Mouse (Mus musculus) naive thymus-derived CD4-positive, alpha-beta T cell, adult 2 months (primary cell): ENCODE measurements around the gene Hoxd10.

ENCODE experiments used
- DNase-seq: peaks from one replicate; pipeline ENCODE4 v3.0.0-alpha.2; 2011; ENCODE audit warnings: low read depth

Hoxd10 gene

DNA sequence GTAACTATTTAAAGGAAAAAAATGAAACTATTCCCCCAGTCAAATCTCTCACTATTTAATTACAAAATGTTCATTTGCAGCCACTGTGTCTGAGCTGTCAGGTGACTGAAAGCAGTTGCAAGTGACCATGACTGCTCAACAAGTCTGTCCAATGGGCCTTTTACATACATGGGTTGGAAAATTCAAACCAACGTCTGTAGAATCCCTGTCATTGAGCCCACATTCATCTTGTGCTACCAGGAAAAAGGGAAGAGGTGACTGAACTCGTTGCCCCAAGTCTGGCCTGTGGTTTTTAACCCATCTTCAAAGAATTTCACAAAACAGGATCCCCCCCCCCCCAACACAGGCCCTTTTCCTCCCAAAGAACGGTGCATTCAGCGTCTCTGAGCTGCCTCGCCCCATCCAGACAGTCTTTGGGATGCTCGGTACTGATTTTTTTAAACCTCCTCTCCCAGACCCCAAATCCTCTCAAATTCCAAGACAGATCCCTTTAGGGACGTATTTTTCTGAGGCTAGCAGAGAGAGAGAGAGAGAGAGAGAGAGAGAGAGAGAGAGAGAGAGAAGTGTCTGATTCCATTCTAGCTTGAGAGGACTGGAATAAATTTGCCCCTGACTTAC is 4.2 kb downstream of the Hoxd10 start:
- DNase-seq: no peak

DNA sequence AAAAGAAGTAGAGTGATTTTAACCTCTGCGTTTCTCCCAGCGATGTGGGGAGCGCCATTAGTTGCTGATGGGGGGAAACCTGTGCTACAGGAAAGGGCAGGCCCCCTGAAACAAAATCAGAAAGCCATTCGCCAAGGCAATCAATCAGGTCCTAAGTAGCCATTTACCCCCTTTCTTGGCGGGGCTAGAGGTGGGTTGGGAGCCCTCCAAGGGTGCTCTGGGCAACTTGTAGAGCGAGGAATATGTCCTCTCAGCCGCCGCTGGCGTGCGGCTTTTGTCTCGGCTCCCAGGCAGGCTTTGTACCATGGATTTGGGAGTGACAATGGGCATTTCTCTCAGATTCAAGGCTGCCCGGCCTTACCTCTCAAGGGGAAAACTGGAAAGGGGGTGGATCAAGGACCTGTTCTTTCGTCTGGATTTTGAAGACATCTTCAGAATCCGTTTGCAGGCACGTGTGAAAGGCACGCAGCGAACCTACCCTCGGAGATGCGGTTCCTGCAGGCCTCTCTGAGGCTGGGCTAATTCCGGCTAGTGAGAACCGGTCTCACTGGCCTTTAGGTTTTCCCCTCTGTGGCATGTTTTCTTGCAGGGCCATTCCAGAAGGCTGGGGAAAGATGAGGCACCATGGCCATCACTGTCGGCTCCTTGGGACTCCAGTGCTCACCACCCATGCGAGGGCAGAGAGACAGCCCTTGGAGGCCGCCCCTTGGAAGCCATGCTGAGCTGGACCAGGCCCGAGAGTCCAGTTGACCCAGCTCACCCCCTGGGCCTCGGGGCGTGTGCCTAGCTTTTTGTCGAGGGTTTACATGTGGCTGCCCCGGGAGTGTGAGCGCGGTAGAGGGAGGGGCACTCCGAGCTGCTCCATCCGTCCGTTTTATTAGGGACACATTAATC is 5.0 kb downstream of the Hoxd10 start:
- no peak for DNase-seq

DNA sequence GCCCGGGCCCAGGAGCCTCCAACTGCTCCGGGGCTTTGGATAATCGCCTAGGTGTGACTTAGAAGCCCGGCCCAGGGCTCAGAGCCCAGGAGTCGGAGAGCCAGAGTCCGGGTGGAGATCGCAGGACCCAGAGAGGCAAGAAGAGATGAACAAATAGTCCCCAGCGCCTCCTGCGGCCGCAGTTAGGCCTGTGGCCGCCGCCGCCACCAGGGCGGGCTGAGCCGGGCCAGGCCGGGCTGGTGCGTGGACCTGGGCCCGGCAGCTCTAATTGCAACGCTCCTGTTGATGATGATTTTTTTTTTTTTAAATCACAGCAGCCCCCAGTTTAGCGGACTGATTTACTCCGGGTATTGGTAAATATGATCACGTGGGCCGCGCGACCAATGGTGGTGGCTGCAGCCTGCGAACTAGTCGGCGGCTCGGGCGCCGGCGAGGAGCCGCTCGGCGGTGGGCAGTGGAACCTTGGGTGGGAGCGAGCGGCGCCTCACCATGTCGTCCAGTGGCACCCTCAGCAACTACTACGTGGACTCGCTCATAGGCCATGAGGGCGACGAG is 5.9 kb downstream of the Hoxd10 start, which contains the start of gene Hoxd9:
TSS of gene Hoxd9 (plus strand) at position 161 of the 555 bp plus-strand sequence.
- peak; percentile 34 for DNase-seq

DNA sequence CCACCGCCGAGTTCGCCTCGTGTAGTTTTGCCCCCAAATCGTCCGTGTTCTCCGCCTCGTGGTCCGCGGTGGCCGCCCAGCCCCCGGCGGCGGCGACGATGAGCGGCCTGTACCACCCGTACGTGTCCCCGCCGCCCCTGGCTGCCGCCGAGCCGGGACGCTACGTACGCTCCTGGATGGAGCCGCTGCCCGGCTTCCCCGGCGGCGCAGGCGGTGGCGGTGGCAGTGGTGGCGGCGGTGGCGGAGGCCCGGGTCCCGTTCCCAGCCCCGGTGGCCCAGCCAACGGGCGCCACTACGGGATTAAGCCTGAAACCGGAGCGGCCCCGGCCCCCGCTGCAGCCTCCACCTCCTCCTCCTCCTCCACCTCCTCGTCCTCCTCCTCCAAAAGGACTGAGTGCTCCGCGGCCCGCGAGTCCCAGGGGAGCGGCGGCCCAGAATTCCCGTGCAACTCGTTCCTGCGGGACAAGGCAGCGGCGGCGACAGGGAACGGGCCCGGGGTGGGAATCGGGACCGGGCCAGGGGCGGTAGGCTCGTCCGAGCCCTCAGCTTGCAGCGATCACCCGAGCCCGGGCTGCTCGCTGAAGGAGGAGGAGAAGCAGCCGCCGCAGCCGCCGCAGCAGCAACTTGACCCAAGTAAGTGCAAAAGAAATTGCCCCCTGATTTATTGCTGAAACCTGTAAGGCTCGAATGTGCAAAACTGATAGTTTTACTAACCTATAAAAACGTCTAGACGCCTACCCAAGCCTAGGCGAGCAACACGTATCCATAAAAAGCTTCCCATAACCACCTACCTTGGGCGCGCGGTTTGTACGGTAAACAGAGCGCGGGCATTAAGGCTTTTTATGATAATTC is 6.7 kb downstream of the Hoxd10 start:
- DNase-seq: no peak

DNA sequence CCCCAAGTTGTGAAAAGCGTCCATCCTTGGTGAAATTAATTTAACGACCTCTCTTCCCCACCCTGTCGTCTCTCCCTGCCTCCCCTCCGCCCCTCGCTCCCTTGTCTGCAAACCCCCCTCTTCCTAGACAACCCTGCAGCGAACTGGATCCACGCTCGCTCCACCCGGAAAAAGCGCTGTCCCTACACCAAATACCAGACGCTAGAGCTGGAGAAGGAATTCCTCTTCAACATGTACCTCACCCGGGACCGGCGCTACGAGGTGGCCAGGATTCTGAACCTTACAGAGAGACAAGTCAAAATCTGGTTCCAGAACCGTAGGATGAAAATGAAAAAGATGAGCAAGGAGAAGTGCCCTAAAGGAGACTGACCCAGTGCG is 7.3 kb downstream of the Hoxd10 start:
- no peak for DNase-seq

DNA sequence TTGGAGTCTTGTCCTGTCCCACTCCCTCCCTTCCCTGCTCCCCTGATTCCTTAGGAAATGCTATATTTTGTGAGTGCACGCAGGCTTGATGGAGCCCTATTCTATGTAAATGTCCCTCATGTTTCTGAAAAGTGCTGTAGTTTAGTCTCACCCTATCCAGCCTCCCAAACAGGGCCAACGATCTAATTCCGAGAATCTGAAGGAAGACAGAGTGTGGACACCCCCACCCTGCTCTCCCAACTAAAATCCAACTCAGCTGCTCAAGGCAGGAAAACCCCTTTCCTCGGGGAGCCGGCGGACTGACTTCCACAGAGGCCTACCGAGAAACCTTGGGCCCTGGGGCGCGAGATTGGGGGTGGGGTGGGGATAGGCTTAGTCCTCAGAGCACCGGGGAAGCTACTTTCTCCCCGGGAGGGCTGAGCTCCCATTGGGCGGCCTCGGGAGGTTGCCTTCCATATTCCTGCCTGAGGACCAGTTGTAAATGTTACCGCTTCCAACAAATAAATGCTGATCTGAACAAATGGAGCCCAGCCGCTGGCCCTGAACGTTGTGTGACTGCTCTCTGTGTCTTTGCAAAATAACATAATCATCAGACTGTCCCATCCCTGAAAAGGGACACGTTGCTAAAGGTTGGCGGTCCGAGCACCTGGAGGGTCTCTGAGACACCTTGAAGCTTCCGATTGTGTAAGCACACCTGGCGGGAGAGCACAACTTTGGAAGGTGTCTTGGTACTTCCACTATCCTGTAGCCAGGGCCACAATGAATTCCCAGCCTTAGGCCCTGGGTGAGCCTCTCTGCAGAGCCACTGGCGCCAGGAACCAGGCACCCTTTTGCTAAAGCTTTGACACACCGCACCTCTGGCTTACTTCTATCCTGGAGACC is 8.2 kb downstream of the Hoxd10 start:
- no peak for DNase-seq

DNA sequence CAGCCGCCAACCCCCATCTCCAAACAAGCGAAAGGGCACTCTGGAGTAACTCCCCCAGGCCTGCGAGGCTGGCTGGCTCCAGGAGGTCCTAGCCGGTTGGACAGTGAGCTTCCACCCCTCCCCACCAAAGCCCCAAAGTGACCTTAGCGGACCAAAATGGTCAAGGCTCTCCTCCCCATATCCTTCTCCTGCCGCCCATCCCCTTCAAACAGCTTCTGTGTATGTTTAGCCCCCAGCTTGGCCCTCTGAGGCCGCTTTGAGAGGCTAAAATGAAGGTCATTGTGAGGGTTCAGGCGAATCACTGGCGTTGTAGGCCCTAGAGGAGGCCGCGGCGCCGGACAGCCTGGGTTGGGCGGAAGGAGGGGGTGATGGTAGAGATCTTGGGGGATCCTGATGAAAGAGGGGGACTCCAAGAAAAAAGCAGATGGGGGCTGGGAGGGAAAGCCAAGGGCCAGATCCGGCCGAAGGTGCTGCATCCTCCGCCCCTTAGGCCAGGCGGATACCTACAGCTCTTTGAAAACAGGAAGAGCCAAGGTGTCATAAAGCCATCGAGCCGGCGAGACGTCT is 8.9 kb downstream of the Hoxd10 start:
- DNase-seq: no peak

DNA sequence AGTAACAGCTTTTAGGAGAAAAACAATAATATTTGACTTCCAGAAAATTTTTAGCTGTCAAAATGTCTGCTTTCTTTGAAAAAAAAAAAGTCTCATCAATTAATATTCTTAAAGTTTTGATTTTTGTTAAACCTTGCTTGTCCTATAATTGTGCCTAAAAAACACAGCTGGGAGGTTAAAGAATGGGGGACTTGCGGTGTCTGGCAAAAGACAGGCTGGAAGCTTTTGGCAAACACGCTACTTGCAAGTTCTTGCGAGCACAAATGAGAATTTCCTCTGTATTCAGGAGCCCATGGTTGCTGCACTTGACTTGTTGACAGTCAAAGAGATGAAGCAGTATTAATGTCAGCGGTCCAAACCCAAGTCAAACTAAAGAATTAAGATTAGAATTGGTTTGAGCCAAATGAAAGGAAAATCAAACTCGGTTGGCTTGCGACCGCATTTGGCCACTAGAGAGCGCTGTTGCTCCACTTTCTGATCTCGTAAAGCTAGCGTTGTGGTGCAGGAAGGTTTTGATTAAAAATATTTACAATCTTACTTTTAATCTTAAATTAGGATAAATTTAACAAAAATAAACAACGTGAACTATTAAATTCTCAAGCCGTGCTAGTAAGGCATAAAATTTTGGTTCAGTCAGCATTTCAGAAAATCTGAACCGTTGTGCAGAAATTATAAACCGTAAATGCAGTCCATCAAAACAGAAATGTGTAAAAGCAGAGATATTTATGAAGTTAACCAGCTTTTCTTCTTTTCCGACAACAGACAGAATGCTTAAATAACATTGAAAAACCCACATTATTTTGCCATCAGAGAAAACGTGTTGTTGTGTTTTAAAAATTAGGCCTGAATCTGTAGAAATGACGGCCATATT is 10.5 kb downstream of the Hoxd10 start:
- peak; percentile 83 for DNase-seq

DNA sequence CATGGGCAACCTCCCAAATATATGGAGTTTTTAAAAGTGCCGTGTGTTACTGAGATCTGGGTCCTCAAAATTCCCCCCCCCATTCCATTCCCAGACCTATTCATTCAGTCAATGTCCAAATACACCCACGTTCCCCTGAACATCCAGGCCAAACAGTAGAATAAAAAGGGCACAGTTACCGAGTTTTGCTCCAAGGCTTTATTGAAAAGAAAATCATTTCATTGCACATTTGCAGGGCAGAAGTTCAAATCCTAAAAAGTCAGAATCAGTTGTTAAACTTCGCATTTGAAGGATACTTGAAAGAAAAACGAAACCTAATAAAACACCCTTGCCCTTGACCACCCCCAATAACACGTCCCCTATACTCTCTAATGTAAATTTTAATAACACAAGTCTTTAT is 11.1 kb downstream of the Hoxd10 start:
- DNase-seq: no peak

DNA sequence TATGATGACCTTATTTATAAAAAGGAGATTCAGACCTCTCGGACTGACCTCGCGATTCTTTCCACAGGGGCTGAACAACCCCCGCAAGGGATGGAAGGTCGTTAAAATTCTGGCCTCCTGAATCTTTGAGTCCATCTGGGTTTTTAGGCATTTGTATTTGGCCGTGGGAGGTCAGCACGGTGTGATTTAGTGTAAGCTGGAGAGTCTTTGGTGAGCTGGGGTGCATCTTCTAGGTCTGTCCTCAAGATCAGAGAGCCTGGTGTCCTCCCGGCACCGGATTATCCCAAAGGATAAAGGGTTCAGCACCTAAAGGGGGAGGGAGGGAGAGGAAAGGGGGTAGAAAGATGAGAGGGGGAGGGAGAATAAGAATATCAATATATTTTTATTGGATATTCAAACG is 11.6 kb downstream of the Hoxd10 start:
- DNase-seq: no peak

DNA sequence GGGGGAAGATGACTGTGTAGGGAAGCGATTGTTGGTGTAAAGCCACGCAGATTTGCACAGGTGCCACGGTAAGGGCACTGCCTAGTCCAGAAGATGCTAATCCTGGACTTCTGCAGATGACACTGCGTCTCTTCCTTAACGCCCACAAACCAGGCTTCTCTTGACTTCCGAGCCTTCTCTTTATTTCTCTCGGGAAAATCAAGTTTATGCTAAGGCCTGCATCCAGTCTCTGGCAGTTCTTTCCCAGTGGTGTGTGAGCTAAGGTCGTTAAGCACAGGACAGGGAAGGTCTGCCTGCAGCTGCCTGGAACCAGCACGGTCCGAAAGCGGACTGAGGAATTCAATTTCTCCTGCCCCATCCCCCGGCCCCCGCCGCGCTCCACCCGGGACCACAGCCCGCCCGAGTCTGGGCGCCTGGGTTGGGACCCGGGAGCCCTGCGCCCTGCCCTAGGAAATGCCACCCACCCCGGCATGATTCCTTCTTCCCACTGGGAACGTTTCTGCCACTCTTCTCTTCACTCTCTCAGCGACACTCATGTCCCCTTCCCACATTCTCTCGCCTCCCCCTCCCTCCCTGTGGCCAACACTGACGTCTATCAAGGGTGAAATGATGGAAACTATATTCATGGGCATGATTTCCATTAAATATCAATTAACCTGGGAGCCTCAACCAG is 12.1 kb downstream of the Hoxd10 start:
- no peak for DNase-seq

DNA sequence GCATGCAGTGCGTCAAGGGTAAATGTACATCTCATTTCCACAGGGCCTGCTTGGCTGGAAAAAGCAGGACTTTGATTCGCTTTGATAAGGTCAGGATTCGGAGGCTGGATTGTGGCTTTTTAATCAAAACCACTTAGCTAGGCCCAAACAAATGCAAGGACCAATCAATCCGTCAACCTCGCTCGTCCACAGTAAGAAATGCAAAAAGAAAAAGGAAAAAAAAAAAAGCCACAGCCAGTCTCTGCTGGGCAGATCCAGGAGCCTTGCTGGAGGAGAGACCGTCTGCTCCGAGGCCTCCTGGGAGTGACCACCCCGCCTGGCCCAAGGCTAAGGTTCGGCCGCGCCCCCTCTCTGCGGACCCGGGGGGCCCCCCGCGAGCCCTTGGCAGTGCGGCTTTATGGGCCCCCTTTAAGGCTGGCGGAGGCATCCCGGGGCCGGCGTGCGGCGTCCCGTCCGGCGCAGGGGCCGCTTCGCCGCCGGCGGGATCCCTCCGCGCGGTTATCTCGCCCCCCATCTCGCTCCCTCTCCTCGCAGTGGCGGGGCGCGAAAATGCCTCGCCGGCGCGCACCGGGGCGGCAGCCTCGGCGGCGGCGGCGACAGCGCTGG is 12.8 kb downstream of the Hoxd10 start, which contains the start of gene Hoxd8:
TSS of gene Hoxd8 (plus strand) at position 223 of the 606 bp plus-strand sequence.
- DNase-seq: no peak

DNA sequence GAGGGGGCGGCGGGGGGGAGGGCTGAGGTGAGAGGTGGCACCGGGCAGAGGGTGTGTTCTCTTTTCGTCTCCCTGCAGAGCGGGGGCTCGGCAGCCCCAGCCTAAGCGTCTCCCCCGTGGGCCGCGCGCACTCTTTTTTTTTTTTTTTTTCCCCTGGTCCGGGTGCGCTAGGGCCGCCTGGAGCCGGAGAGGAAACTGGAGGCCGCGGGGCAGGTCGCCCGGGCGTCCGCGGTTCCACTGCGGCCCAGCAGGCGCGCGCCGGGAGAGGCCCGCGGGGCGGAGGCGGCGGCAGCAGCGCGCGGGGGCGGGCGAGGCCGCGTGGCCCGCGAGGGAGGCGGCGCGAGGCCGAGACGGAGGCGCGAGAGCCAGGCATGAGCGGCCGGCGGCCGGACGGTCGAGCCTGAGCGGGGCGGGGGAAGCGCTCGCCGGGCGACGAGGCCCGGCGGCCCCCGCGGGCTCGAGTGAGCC is 13.3 kb downstream of the Hoxd10 start:
- DNase-seq: no peak

DNA sequence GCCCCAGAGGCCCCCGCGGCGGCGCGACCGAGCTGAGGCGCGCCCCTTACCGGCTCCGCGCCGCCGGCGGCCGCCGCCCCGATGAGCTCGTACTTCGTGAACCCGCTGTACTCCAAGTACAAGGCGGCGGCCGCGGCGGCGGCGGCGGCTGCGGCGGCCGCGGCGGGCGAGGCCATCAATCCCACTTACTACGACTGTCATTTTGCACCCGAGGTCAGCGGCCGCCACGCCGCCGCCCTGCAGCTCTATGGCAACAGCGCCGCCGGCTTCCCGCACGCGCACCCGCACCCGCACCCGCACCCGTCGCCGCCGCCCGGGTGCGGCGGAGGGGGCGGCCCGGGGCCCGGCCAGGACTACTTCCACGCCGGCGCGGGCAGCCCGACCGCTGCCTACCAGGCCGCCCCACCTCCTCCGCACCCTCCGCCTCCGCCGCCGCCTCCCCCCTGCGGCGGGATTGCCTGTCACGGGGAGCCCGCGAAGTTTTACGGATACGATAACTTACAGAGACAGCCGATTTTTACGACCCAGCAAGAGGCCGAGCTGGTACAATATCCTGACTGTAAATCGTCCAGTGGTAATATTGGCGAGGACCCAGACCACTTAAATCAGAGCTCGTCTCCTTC is 13.9 kb downstream of the Hoxd10 start:
- DNase-seq: peak; percentile 41

DNA sequence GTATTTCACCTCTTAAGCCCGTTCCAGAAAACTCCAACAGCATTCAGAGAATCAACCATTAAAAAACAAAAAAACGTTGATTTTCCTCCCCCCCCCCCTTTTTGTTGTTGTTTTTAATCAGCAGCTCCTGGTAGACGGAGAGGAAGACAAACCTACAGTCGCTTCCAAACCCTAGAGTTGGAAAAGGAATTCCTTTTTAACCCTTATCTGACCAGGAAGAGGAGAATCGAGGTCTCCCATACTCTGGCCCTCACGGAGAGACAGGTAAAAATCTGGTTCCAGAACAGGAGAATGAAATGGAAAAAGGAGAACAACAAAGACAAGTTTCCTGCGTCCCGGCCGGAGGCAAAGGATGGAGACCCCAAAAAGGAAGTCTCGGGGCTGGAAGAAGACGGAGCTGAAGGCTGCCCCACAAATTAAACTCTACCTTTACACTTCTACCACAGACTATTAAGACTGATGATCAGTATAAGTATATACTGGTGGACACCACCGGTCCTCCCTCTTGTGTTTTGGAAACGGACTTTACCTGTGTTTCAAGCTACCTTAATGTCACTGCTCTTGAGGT is 14.8 kb downstream of the Hoxd10 start:
- no peak for DNase-seq

DNA sequence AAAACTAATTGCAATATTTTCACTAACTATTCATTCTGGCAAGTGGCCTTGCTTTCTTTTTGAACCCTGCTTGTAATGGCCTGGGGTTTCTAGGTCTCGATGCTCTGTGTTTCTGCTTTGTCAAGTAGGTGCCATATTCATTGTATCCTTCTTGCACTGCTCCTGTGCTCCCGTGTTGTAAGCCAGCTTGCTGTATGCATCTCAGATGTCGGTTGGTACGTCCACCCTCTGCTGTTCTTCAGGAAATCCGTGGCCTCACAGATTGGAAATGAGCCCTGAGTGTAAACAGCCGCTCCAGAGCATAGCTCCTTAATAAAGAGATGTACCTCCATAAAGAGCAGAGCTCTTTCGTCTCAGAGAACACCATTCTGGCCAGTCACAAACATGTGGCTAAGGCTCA is 15.9 kb downstream of the Hoxd10 start:
- no peak for DNase-seq

DNA sequence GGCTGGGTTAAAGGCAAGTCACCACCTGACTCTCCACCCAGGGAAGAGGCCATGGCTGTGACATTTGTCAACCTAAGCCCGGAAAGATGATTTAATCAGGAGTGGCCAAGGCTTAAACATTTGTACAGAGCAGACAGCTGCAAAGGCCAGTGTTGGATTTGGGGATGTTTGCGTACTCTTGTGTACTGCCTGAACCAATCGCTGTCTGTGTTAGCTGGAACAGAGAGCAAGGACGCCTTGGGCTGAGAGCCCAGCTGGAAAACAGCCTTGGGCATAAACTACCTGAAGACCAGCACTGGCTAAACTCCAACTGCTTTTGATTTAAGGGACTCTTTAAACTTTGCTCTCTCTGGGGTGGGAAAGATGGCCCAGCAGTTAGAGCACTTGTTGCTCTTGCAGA is 17.0 kb downstream of the Hoxd10 start:
- no peak for DNase-seq
